Mouse (Mus musculus): Measurements from ENCODE around the gene Hist2h3c1. TPM values are rescaled to one million over a fixed set of nuclear protein-coding genes. Genes with fewer than 3 reads are reported as not detected.
A peak's percentile ranks its signal among the peaks of the same experiment; 100 is the strongest.
"Not testable (repeated sequence)": the region's sequence is repeated elsewhere in the genome, so short reads cannot be mapped to it uniquely, and the experiment has no call there.

The Hist2h3c1 gene
- total RNA-seq, 2 experiments from 2014 or later: not detected

- no peak for DNase-seq (ENCODE audit: low spot score in 2 of 2)
These were observed 11.6 kb upstream of the Hist2h3c1 start for GRCm38 (mm10) chr3:96234914-96235313.

DNA sequence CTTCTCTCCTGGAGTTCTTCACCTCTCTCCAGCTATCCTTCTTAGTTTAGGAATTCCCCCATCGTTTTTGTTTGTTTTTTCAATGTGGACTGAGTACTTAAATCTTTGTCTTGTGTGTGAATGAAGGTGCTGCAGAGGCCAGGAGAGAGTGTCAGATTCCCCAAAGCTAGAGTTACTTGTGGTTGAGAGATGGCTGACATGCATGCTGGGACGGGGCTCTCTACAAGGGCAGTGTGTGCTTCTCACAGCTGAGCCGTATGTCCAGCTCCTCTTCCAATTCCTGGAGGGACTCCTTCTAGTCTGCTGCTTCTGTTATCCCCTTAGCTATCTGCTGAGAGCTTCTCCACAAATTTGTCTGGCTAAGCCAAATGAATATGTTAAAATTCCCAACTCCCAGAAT, 10.6 kb upstream of the Hist2h3c1 start:
- DNase-seq (ENCODE audit: low spot score in 2 of 2): no peak

GRCm38 (mm10) chr3:96236834-96237334, 9.6 kb upstream of the Hist2h3c1 start:
- no peak for DNase-seq (ENCODE audit: low spot score in 2 of 2)

- DNase-seq (ENCODE audit: low spot score in 2 of 2): no peak
These were observed 9.1 kb upstream of the Hist2h3c1 start for GRCm38 (mm10) chr3:96237335-96237903.

DNA sequence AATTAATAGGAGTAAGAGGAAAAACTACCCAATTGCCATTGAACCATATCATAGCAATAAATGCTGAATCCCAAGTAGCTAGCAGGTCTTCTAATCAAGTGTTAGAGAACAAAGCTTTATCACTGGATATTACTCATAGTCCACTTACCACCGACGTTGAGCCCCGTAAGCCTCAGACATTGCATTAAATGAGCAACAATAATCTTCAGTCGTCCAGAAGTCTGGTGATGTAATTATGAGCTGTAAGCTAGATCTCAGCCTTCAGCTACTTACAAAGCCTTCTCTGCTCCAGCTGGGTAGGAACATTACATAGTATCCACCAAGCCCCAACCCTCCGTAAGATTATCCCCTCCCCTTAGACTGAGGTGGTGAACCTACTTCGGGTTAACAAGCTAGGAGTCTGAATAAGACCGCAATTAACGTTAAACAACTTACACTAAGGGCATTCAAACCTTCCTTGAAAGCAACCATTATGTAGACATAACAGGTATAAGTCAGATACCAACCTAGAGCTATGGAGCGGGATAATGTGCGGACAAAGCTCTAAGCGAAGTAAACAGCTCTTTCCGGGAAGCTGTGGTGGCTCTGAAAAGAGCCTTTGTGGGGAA, 8.5 kb upstream of the Hist2h3c1 start:
- no peak for DNase-seq (ENCODE audit: low spot score in 2 of 2)

DNA sequence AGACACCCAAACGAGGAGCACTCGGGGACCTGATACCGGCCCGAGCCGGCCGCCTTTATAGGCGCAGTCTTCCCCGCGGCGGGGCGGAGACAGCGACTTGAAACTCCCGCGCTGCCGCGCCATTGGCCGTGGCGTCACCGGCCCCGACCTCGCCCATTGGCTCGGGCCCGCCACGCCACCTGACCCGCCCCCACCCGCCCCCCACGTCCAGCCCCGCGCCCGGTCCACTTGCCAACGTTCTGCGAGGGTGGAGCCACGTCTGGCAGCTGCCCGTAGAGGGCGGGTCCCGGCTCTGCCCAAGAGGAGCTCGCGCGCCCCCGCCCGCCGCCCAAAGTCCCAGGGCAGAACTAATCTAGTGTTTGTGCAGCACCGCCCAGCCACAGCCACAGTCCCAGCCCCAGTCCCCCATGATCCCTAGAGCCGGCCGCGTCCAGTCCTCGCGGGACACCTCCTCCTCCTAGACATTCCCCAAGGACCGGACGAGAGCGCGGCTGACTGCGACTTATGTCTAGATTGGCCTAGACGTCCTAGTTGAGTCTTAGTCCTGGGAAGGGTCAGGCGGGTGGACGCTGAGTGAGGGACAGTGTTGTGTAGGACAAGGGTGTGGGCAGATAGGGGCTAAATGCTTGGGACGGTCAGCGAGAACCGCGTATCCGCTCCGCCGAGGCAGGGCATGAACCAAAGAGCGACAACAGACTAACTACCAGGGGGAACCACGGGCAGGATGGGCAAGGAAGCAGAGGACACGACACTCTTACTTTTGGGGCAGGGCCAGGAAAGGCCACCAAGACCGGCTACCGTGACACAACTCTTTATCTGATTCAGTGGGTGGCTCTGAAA, 7.3 kb upstream of the Hist2h3c1 start, which contains the start of gene Hist2h3c2:
Hist2h3c2 (minus strand) TSS at position 174 of the 840 bp plus-strand sequence.
- peak in 1 of 2 experiments; percentile 37 for DNase-seq (ENCODE audit: low spot score in 2 of 2)

DNA sequence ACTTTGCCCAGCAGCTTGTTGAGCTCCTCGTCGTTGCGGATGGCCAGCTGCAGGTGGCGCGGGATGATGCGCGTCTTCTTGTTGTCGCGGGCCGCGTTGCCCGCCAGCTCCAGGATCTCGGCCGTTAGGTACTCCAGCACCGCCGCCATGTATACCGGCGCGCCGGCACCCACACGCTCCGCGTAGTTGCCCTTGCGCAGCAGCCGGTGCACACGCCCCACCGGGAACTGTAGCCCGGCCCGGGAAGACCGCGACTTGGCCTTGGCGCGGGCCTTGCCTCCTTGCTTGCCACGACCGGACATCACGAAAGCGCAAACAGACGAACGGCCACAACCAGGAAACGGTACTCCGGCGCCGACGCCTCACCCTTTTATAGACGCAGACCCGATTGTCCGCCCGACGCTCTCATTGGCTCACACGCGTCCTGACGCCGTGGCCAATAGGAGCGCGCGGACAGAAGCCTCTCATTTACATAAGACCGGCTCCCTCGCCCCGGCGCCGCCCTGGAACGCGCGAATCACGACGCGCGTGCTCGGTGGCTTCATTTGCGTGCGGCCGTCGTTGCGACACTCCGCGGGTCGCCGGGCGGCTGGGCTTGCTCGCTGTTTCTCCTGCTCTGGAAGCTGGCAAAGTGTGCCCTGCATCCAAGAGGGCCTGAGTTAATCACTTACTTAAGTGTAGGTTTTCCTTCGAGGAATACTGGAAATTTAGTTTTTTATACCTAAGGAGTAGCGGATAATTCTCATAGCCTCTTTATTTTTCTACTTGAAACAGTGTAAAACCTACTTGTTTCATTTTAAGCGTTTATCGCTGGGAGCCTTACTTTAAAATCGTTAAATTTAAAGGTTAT, 6.3 kb upstream of the Hist2h3c1 start, which contains the start of gene Hist2h2aa2:
Hist2h2aa2 (minus strand) TSS at position 328 of the 850 bp plus-strand sequence.
- DNase-seq (ENCODE audit: low spot score in 2 of 2): peak; percentile 98

- no peak for DNase-seq (ENCODE audit: low spot score in 2 of 2)
These were observed 5.7 kb upstream of the Hist2h3c1 start for GRCm38 (mm10) chr3:96240799-96241197.

DNA sequence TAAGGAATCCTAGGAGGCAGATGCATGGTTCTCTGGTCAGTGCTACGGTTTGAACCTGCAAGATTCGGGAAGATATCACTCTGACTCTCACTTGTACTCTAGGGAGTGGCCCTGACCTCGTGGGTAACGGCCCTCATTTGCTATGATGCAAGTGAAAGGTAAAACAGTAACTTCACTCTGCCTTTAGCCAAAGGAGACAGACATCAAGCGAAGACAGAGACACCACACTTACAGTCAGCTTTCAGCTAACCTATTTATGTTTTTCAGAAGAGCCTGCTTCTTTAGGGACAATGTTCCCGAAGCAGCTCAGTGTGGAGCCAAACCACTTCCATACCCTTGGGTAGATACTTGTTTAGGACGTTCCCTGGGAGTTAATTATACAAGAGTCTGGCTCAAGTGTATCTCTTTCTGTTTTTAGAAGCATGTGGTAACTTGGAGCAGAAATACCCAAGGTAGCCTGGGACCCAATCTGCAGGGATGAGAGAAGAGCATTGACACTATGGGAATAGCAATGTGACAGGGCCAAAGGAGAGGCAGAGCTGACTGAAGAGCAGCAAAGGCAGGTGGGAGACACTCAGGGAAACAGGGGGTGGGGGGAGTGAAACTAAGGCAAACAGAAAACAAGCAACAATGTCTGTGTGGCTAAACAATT, 2.4 kb upstream of the Hist2h3c1 start:
- DNase-seq (ENCODE audit: low spot score in 2 of 2): no peak

DNA sequence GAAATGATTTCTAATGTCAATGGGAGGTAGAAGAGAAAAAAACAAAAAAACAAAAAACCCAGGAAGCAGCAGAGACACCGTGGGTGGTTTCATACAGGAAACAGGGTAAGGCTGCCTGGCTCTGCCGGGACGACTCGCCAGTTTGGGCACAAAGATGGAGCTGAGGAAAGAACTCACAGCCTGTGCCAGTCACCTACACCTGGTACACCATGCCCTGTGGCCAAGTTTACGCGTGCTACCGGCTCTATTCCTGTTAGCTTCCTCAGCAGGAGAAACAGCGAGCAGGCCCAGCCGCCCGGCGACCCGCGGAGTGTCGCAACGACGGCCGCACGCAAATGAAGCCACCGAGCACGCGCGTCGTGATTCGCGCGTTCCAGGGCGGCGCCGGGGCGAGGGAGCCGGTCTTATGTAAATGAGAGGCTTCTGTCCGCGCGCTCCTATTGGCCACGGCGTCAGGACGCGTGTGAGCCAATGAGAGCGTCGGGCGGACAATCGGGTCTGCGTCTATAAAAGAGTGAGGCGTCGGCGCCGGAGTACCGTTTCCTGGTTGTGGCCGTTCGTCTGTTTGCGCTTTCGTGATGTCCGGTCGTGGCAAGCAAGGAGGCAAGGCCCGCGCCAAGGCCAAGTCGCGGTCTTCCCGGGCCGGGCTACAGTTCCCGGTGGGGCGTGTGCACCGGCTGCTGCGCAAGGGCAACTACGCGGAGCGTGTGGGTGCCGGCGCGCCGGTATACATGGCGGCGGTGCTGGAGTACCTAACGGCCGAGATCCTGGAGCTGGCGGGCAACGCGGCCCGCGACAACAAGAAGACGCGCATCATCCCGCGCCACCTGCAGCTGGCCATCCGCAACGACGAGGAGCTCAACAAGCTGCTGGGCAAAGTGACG, 1.2 kb upstream of the Hist2h3c1 start, which contains the start of gene Hist2h2aa1:
Hist2h2aa1 (plus strand) TSS at position 495 of the 884 bp plus-strand sequence.
- peak; percentile 85 to 90 for DNase-seq (ENCODE audit: low spot score in 2 of 2)

DNA sequence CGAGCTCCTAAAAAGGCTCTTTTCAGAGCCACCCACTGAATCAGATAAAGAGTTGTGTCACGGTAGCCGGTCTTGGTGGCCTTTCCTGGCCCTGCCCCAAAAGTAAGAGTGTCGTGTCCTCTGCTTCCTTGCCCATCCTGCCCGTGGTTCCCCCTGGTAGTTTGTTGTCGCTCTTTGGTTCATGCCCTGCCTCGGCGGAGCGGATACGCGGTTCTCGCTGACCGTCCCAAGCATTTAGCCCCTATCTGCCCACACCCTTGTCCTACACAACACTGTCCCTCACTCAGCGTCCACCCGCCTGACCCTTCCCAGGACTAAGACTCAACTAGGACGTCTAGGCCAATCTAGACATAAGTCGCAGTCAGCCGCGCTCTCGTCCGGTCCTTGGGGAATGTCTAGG, 467 bp upstream of the Hist2h3c1 start:
- not testable (repeated sequence) for DNase-seq (ENCODE audit: low spot score in 2 of 2)

- DNase-seq (ENCODE audit: low spot score in 2 of 2): no peak
These were observed 1.1 kb downstream of the Hist2h3c1 start for GRCm38 (mm10) chr3:96247356-96248140.

- no peak for DNase-seq (ENCODE audit: low spot score in 2 of 2)
These were observed 1.9 kb downstream of the Hist2h3c1 start for GRCm38 (mm10) chr3:96248141-96249033.

- no peak for DNase-seq (ENCODE audit: low spot score in 2 of 2)
These were observed 2.5 kb downstream of the Hist2h3c1 start for GRCm38 (mm10) chr3:96249034-96249345.

DNA sequence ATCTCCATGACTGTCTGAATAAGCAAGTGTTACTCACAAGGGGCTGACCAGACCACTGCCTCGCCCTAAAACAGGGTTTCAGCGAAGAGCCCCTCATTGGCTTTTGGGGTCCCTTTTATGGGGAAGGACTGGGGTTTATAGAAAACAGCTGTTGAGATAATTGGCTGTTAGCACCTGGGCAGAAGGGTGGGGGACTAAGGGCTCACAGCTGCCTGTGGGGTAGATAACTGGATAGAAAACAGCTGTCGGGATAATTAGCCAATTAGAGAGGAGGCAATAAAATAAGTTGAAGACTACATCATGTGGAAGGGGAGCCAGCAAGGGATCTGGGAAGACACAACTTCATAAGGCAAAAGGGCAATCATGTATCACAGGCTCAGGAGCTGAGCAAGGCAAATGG, 4.4 kb downstream of the Hist2h3c1 start:
- DNase-seq (ENCODE audit: low spot score in 2 of 2): no peak

- DNase-seq (ENCODE audit: low spot score in 2 of 2): no peak
These were observed 5.3 kb downstream of the Hist2h3c1 start for GRCm38 (mm10) chr3:96251787-96252186.

GRCm38 (mm10) chr3:96254683-96255355, 8.3 kb downstream of the Hist2h3c1 start:
- DNase-seq (ENCODE audit: low spot score in 2 of 2): no peak

Data from layer of hippocampus, postnatal 14 days (tissue).